Mouse (Mus musculus): ENCODE measurements around the gene Pde1a.

- TF ChIP-seq POLR2A (IDR thresholded peaks at IDR 0.05; ENCODE audit: borderline replicate concordance, extremely low read depth, insufficient read depth, insufficient read length, poor library complexity, severe bottlenecking), result no peak
- no peak for TF ChIP-seq CTCF (IDR thresholded peaks at IDR 0.05; ENCODE audit: borderline replicate concordance, extremely low read depth, insufficient read depth, insufficient read length)
Measured at GRCm38 (mm10) chr2:79966681-79967506, 162.4 kb downstream of the Pde1a start.

Data from brain, embryonic 14.5 days (tissue).